Mouse (Mus musculus) WW6 (cell line): ENCODE measurements around the gene Hbs1l.

Source experiments
- DNase-seq: peaks from one replicate; pipeline ENCODE4 v3.0.0-alpha.2; 2013; ENCODE audit warnings: low read depth, low spot score

Gene Hbs1l

GRCm38 (mm10) chr10:21401259-21401658, 105.5 kb downstream of the Hbs1l start:
- DNase-seq = no peak

DNA sequence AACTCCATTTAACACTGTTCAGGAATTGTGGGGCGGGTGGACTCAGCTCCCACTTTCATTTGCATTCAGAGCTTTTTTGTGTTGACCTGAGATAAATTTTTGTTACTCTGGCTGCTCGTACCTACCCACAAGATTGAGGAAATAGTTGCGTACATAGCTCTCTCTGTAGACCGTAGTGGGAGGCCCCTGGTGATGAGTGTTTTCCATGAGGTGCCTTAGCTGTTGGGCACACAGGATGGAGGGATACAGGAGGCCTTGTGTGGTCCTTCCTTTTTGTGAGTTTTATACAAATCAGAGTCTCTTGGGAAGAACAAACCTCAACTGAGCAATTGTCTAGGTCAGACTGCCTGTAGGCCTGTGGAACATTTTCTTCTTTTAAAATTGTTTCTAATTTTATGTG, 109.0 kb downstream of the Hbs1l start:
- DNase-seq = no peak

GRCm38 (mm10) chr10:21405707-21406534, 110.1 kb downstream of the Hbs1l start:
- no peak for DNase-seq

DNA sequence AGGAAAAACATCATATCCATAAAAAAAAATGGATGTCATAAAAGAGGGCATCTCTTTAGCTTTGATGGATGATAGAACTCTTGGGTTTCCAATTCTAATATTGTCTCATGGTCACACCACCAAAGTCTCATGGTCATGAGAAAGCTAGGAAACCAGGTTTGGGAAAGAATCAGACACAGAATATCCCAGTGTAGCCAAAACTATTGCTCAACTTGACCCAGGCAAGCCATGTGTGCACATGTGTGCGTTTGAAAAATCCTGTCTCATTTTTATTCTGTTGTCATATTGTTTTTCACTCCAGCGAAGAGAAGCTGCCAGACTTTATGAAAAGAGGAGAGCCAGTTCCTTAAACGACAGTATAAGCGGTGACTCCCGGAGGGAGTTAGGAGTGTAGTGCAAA, 114.9 kb downstream of the Hbs1l start:
- DNase-seq = no peak

DNA sequence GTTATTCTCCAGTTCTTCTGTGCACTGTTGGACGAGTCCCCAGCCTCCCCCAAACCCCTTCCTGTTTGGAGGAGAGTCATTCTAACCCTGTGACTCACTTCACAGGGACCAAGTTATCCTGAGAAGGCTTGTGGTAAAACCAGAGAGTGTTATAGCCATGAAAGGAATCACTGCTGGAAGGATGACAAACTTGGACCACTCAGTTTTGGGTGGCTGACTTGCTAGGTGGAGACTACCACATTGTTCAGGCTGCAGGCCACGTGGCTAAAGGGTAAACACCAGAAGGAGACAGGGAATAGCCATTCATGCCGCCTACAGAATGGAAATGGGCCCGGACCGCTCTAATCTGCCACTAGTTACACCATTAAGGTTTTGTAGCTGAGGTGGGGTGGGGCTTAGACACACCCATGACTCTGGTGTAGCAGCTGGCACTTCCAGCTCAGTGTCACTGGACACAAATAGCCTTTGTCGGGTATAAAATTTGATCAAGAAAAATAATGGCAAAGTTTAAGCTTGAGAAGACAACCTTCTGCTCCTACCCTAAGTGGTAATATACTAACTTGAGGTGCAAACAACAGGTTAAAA, 115.9 kb downstream of the Hbs1l start:
- no peak for DNase-seq

GRCm38 (mm10) chr10:21415031-21415430, 119.3 kb downstream of the Hbs1l start:
- no peak for DNase-seq

GRCm38 (mm10) chr10:21416184-21416583, 120.4 kb downstream of the Hbs1l start:
- DNase-seq = no peak
